Mouse (Mus musculus): ENCODE measurements around the gene Ttl.

DNA sequence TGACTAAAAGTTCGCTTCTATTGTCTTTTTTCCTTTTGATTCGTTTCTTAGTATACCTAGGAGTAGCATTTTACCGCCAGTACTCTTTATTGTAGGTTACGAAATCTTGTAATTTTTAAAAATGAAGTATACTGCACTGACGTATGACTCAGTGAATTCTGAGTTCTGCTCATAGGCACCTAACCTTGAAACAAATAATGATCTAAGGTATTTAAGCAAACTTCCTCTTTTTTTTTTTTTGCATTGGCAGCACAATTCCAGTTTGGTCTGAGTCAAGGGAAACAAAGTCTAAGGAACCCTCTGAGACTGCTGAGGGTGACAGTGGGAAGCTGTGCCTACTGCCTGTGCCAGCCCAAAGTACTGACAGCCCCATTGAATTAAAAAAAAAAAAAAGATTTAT is 17.8 kb downstream of the Ttl start:
- TF ChIP-seq POLR2A (IDR thresholded peaks at IDR 0.05; ENCODE audit: low read depth, low read length), result no peak
- no peak for TF ChIP-seq CTCF (IDR thresholded peaks at IDR 0.05; ENCODE audit: borderline replicate concordance, insufficient read depth, low read length)
